18 mouse cellular contexts compared by ENCODE assay signal in the genomic region with DNA sequence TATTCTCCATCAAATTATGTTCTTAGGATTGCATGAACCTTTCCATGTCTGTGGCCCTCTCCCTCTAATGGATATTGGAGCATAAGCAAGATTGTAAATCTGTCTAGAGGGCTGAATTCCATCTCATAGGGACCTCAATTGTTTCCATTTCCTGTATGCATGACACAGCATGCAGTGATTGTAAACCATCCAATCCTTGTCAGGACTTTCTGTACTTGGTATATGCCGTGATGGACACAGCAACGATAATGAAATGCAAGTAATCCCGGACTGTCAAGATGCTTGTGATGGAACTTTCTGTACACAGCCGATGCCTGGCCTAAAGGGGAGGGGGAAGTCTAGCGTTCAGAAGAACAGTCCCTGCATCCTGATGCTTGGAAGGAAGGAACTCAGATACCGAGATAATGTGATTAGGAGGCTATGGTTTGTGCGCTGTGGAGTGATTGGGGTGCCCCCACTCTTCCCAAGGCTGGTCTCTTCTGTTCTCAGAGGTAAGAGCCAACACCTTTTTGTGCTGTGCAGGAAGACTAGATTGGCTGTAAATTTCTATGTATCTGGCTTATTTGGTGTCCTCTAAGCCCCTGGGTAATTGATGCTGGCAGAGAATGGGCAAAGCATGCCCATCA.
"Had no signal": no experiment of that assay in that cellular context is flagged by ENCODE, and none has a peak within 500 bp of the region (broad histone marks: within the 10 kb centered on the region; RNA-seq: fewer than 3 reads in every experiment).

No protein-coding gene starts in this region.

- H3K27ac ChIP-seq: kidney, postnatal 0 days; limb, embryonic 12.5 days; limb, embryonic 15.5 days; liver, embryonic 15.5 days; lung, embryonic 15.5 days; midbrain, embryonic 10.5 days; midbrain, embryonic 15.5 days; neural tube, embryonic 12.5 days had no signal

- H3K4me2 ChIP-seq: limb, embryonic 12.5 days; limb, embryonic 15.5 days; liver, embryonic 11.5 days; liver, embryonic 15.5 days; lung, embryonic 15.5 days; midbrain, embryonic 15.5 days; neural tube, embryonic 12.5 days had no signal

- H3K36me3 ChIP-seq: limb, embryonic 12.5 days; limb, embryonic 15.5 days; liver, embryonic 15.5 days; lung, embryonic 15.5 days; midbrain, embryonic 10.5 days; midbrain, embryonic 15.5 days; neural tube, embryonic 12.5 days had no signal

- ATAC-seq: inflammation-experienced regulatory T-cells, adult 6 months; intestine, embryonic 16.5 days; midbrain, embryonic 15.5 days had no signal

- H3K9me3 ChIP-seq: limb, embryonic 12.5 days; limb, embryonic 15.5 days; liver, embryonic 15.5 days; lung, embryonic 15.5 days; megakaryocyte, embryonic 14.5 days; midbrain, embryonic 10.5 days; midbrain, embryonic 15.5 days; neural tube, embryonic 12.5 days had no signal

- H3K27me3 ChIP-seq: limb, embryonic 12.5 days; limb, embryonic 15.5 days; liver, embryonic 15.5 days; lung, embryonic 15.5 days; midbrain, embryonic 15.5 days; neural tube, embryonic 12.5 days had no signal

- H3K4me1 ChIP-seq: limb, embryonic 12.5 days; limb, embryonic 15.5 days; liver, embryonic 15.5 days; lung, embryonic 15.5 days; midbrain, embryonic 10.5 days; midbrain, embryonic 15.5 days; neural tube, embryonic 12.5 days had no signal

- H3K4me3 ChIP-seq: limb, embryonic 12.5 days; limb, embryonic 15.5 days; liver, embryonic 15.5 days; lung, embryonic 15.5 days; megakaryocyte, embryonic 14.5 days; midbrain, embryonic 10.5 days; midbrain, embryonic 15.5 days; neural tube, embryonic 12.5 days had no signal

- H3K9ac ChIP-seq: limb, embryonic 12.5 days; limb, embryonic 15.5 days; liver, embryonic 15.5 days; lung, embryonic 15.5 days; midbrain, embryonic 15.5 days; neural tube, embryonic 12.5 days had no signal

- DNase-seq: kidney, adult 18-20 months; kidney, adult 9 months; kidney, postnatal 25 days; left cerebral cortex, postnatal 4 days; thymus, adult 18-20 months; thymus, postnatal 36 days had no signal
